Mouse (Mus musculus) liver, postnatal 0 days (tissue): ENCODE data around the gene Osgep. TPM values are rescaled to one million over a fixed set of nuclear protein-coding genes. Genes with fewer than 3 reads are reported as not detected.

Experiments
- ATAC-seq: fragments of 200-750 bp; cut with Nextera tagmentation; 2 replicates; pipeline ENCODE4 v1.8.0; 2017; ENCODE audit warnings: mild to moderate bottlenecking, moderate library complexity
- DNase-seq: peaks from one replicate; pipeline ENCODE4 v3.0.0-alpha.2; 2016
- H3K27ac ChIP-seq: fragments of 300-500 bp; sonication (generic); 2 replicates; pipeline ENCODE4 v1.5.1; 2014; ENCODE audit warnings: antibody characterized with exemption, moderate library complexity, mild to moderate bottlenecking, low read depth
- H3K27me3 ChIP-seq: fragments of 300-500 bp; sonication (generic); 2 replicates; pipeline ENCODE4 v1.6.1; 2014; ENCODE audit warnings: low read length, control low read depth, mixed read lengths; ENCODE audit not compliant: insufficient read depth
- H3K36me3 ChIP-seq: fragments of 300-500 bp; sonication (generic); replicated peaks from 2 replicates; pipeline ENCODE4 v1.6.1; 2014; ENCODE audit warnings: mild to moderate bottlenecking, control low read depth, low read length, moderate library complexity, mixed read lengths; ENCODE audit not compliant: insufficient read depth
- H3K4me1 ChIP-seq: fragments of 300-500 bp; sonication (generic); 2 replicates; pipeline ENCODE4 v1.6.1; 2014; ENCODE audit warnings: antibody characterized with exemption, mild to moderate bottlenecking, control low read depth; ENCODE audit not compliant: insufficient read depth
- H3K4me2 ChIP-seq: fragments of 300-500 bp; sonication (generic); 2 replicates; pipeline ENCODE4 v1.6.1; 2014; ENCODE audit warnings: low read depth, mild to moderate bottlenecking, low read length, moderate library complexity, mixed read lengths
- H3K4me3 ChIP-seq: fragments of 300-500 bp; sonication (generic); 2 replicates; pipeline ENCODE4 v1.5.1; 2014; ENCODE audit warnings: low read depth, low read length
- H3K9ac ChIP-seq: fragments of 300-500 bp; sonication (generic); replicated peaks from 2 replicates; pipeline ENCODE4 v1.6.1; 2014; ENCODE audit warnings: mild to moderate bottlenecking, moderate library complexity
- H3K9me3 ChIP-seq: fragments of 300-500 bp; sonication (generic); 2 replicates; pipeline ENCODE4 v1.6.1; 2016; ENCODE audit warnings: mild to moderate bottlenecking, control low read depth, low read length, mixed read lengths
- CTCF ChIP-seq: sonication (generic); IDR thresholded peaks from 2 replicates; pipeline ENCODE4 v1.5.1; 2016; ENCODE audit warnings: antibody characterized with exemption, low read depth
- EP300 ChIP-seq: IDR thresholded peaks from 2 replicates; pipeline ENCODE4 v1.6.1; 2016; ENCODE audit warnings: antibody characterized with exemption, low read depth, mild to moderate bottlenecking
- WGBS: fragments of 180-500 bp; shearing (Covaris S2); extraction: QIAGEN DNeasy Blood & Tissue Kit; methylation state at CpG from one replicate; pipeline ENCODE4 v1.1.7; 2014; ENCODE audit not compliant: insufficient replicate concordance; 5-methylcytosine and 5-hydroxymethylcytosine counted together
- polyA plus RNA-seq: library from polyadenylated mRNA; unstranded; fragments of >200 nt; fragmentation: Nextera tagmentation; extraction: Ambion mirVana; gene quantifications from 2 replicates; pipeline ENCODE4 v1.2.1, GENCODE M21; 2015

The Osgep gene
- polyA plus RNA-seq, 1 experiment from 2014 or later: 38.5 TPM

GRCm38 (mm10) chr14:50891621-50892020 lies 33.1 kb downstream of the Osgep start:
- Histone ChIP-seq H3K4me1 (peaks cover 4% of the 10 kb centered on the region), H3K4me2 (no peak overlapping the region), H3K9me3 (no peaks in the 10 kb centered on the region), H3K27me3 (no peaks in the 10 kb centered on the region), H3K27ac (no peak overlapping the region), H3K36me3 (no peaks in the 10 kb centered on the region), H3K4me3 (no peak overlapping the region), H3K9ac (no peak overlapping the region)
- 88% methylated on average over 8 of the region's 8 CpGs for WGBS
- no peak for ATAC-seq
- TF ChIP-seq EP300: no peak
- no peak for TF ChIP-seq CTCF
- DNase-seq: no peak

DNA sequence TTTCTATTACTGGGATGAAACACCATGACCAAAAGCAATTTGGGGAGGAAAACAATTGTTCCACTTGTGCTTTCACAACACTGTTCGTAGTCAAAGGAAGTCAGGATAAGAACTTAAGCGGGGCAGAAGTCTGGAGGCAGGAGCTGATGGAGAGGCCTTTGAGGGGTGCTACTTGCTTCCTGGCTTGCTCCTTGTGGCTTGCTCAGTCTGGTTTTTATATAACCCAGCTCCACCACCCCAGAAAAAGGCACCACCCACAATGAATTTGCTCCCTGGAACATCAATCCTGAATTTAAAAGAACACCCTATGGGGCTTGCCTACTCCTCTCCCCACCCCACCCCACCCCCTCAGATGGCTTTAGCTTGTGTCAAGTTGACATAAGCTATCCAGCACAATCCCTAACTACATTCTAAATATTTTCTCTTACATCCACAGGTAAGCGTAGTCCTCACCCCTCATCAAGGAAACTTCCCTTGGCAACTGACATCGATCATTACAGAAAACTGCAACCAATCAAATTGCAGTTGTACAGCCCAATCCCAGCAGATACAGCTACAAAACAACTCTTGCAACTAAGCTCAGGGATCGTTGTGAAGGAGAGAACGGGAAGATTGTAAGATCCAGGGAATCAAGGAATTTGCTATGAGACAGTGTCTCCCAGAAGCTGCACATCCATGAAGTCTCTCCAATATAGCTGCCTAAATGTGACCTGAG lies 48.3 kb downstream of the Osgep start:
- DNase-seq (no peak), ATAC-seq (no peak)
- Histone ChIP-seq H3K9ac (no peak overlapping the region), H3K36me3 (no peaks in the 10 kb centered on the region), H3K4me1 (no peaks in the 10 kb centered on the region), H3K27ac (no peak overlapping the region), H3K4me3 (no peak overlapping the region), H3K9me3 (no peaks in the 10 kb centered on the region), H3K27me3 (no peaks in the 10 kb centered on the region), H3K4me2 (no peak overlapping the region)
- WGBS: 79% methylated on average over 6 of the region's 6 CpGs
- TF ChIP-seq CTCF: no peak
- no peak for TF ChIP-seq EP300

- H3K4me2 ChIP-seq: no peak overlapping the region
- no peak overlapping the region for H3K27ac ChIP-seq
- TF ChIP-seq EP300 (no peak), CTCF (no peak)
- peaks cover 3% of the 10 kb centered on the region; the same call in 1 of the 2 replicates for H3K4me1 ChIP-seq
- H3K27me3 ChIP-seq: no peaks in the 10 kb centered on the region
- H3K4me3 ChIP-seq: no peak overlapping the region
- ATAC-seq (no peak), DNase-seq (no peak)
- no peaks in the 10 kb centered on the region for H3K36me3 ChIP-seq
- no peaks in the 10 kb centered on the region for H3K9me3 ChIP-seq
- H3K9ac ChIP-seq: no peak overlapping the region
- 67% methylated on average over 6 of the region's 6 CpGs for WGBS
Measured at GRCm38 (mm10) chr14:50875591-50876230, 49.0 kb downstream of the Osgep start.

GRCm38 (mm10) chr14:50875175-50875574 lies 49.5 kb downstream of the Osgep start:
- Histone ChIP-seq H3K4me3 (no peak overlapping the region), H3K27me3 (no peaks in the 10 kb centered on the region), H3K36me3 (no peaks in the 10 kb centered on the region), H3K4me1 (peaks cover 6% of the 10 kb centered on the region; the same call in 1 of the 2 replicates), H3K9ac (no peak overlapping the region), H3K4me2 (no peak overlapping the region), H3K27ac (no peak overlapping the region), H3K9me3 (no peaks in the 10 kb centered on the region)
- WGBS: 82% methylated on average over 3 of the region's 3 CpGs
- DNase-seq (no peak), ATAC-seq (no peak)
- TF ChIP-seq EP300 (no peak), CTCF (no peak)

GRCm38 (mm10) chr14:50871284-50871683 lies 53.4 kb downstream of the Osgep start:
- Histone ChIP-seq H3K9me3 (no peaks in the 10 kb centered on the region), H3K4me1 (peaks cover 6% of the 10 kb centered on the region; the same call in 1 of the 2 replicates), H3K36me3 (peaks cover 7% of the 10 kb centered on the region; the same call in 1 of the 2 replicates), H3K4me2 (peak overlapping the region; percentile 74; the same call in 1 of the 2 replicates), H3K27me3 (no peaks in the 10 kb centered on the region), H3K27ac (no peak overlapping the region), H3K9ac (no peak overlapping the region), H3K4me3 (no peak overlapping the region)
- WGBS: 73% methylated on average over 2 of the region's 2 CpGs
- ATAC-seq: no peak
- TF ChIP-seq EP300 (no peak), CTCF (peak; percentile 12; the same call in 1 of the 2 replicates)
- no peak for DNase-seq

DNA sequence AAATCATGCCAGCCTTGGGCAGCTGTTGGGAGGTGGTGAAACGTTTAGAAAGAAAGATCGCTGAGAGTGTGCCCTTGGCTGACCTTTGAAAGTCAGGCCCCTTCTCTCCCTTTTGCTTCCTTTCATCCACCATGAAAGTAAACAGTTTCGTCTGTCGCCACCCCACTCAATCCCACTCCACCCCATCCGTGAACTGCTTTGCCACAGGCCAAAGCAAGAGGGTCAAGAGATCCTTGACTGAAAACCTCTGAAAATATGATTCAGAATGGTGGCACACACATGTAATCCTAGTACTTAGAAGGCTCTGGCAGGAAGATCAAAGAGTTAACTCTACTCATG lies 53.9 kb downstream of the Osgep start:
- Histone ChIP-seq H3K36me3 (peaks cover 9% of the 10 kb centered on the region; the same call in 1 of the 2 replicates), H3K4me3 (peak overlapping the region; percentile 73), H3K27ac (peak overlapping the region; percentile 89), H3K4me1 (peaks cover 6% of the 10 kb centered on the region; the same call in 1 of the 2 replicates), H3K9me3 (no peaks in the 10 kb centered on the region), H3K27me3 (no peaks in the 10 kb centered on the region), H3K9ac (peak overlapping the region; percentile 63), H3K4me2 (peak overlapping the region; percentile 74)
- 38% methylated on average over 5 of the region's 5 CpGs for WGBS
- DNase-seq (no peak), ATAC-seq (peak; percentile 22)
- TF ChIP-seq CTCF (no peak), EP300 (no peak)
